Mouse (Mus musculus) thymus, adult 2 months (tissue): Measurements from ENCODE around the gene Rpl6.

Source experiments
- CTCF ChIP-seq: fragments of 200-500 bp; IDR thresholded peaks from 2 replicates; pipeline ENCODE4 v1.5.1; 2012; ENCODE audit warnings: mild to moderate bottlenecking, control low read depth, low read length, moderate library complexity, borderline replicate concordance; ENCODE audit not compliant: control insufficient read depth, poor library complexity, insufficient read depth; ENCODE audit errors: extremely low read depth
- POLR2A ChIP-seq: fragments of 200-500 bp; IDR thresholded peaks from 2 replicates; pipeline ENCODE4 v1.6.1; 2012; ENCODE audit warnings: mild to moderate bottlenecking, low read length, control low read depth, moderate library complexity; ENCODE audit not compliant: control insufficient read depth, poor library complexity, insufficient read depth; ENCODE audit errors: extremely low read depth

- TF ChIP-seq POLR2A (no peak), CTCF (no peak)
These were observed 12.7 kb upstream of the Rpl6 start for GRCm38 (mm10) chr5:121191584-121191906.
